Mouse (Mus musculus): ENCODE results near the gene Tmed9. TPM values are rescaled to one million over a fixed set of nuclear protein-coding genes. Genes with fewer than 3 reads are reported as not detected.
A peak's percentile ranks its signal among the peaks of the same experiment; 100 is the strongest.
"Not testable (repeated sequence)": the region's sequence is repeated elsewhere in the genome, so short reads cannot be mapped to it uniquely, and the experiment has no call there.

Tmed9 gene
- polyA plus RNA-seq, 1 experiment from 2014 or later: 166 TPM

DNA sequence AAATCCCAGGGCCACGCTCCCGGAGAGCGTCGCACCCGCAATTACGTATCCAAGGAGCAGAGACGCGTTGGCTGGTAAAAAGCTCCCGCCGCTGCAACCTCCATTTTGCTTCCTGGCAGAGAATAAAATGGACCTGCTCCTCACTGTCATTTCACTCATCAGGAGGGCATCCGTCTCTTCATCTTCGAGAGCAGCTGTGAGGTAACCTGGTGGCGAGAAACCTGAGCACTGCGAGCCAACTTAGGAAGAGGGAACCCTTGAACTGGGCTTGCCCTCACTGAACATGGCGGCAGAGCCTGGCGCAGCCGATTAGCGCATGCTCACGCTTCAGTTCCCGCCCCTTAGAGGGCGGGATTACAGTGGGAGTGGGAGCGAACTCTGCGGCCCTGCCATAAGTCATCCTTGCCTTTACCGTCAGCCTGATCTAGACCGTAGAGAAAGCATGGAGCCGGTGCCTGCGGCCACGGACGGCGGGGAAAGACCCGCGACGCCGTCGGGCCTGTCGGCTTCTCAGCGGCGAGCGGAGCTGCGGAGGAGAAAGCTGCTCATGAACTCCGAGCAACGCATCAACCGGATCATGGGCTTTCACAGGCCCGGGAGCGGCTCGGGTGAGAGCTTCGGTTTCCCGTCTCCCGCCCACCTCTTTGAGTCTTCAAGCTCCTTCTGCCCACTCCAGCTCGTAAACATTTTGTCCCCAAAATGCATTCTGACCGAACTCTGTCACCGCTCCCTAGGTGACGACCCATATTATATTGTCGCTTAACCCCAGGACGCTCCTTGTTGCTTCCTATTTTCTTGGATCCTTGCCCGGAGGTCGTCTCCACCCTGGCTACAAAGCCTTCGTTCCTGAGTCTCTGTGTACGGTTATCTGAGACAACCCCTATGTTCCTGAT lies 49.4 kb downstream of the Tmed9 start, which contains the start of gene Caml:
Gene Caml (plus strand): TSS at position 357 of the 893 bp plus-strand sequence.
- no peaks in the 10 kb centered on the region for H3K27me3 ChIP-seq
- H3K36me3 ChIP-seq: peaks cover 29% of the 10 kb centered on the region
- H3K4me1 ChIP-seq: peaks cover 23% of the 10 kb centered on the region
- H3K4me2 ChIP-seq (replicated peaks): peak within 1 kb of the TSS; percentile 87
- WGBS: under 1% methylated on average over 59 of the region's 59 CpGs
- H3K9ac ChIP-seq: peak within 1 kb of the TSS; percentile 80
- peak; percentile 98 for ATAC-seq (ENCODE audit: low FRiP score, low read depth)
- H3K4me3 ChIP-seq: peak within 1 kb of the TSS; percentile 70
- no peaks in the 10 kb centered on the region for H3K9me3 ChIP-seq
- H3K27ac ChIP-seq: peak within 1 kb of the TSS; percentile 75

DNA sequence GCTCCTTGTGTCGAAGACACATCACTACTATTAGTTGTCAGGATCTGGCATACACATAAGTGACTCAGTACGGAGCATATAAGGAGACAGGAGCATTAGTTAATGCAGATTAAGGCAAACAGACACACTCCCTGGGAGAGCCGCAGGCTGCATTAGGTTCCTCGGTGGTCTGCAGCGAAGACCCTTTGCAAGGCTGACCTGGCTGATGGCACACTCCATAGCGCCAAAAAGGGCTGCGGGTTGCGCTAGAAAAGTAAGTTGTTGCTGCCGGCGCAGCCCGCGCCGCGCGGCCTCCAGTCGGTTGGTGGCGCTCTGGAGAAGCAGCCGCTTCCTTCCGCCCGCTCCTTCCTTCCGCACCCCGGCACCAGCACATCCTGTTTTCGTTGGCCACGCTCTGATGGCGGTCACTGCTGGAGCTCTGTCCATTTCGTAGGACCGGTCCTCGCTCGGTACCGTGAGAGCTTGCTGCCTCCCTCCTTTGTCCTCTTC lies 61.2 kb downstream of the Tmed9 start, which contains the start of gene Ddx46:
Gene Ddx46 (plus strand): TSS at position 389 of the 489 bp plus-strand sequence.
- Histone ChIP-seq H3K9ac (peak within 1 kb of the TSS; percentile 94), H3K4me2 (replicated peaks) (peak within 1 kb of the TSS; percentile 89), H3K9me3 (no peaks in the 10 kb centered on the region), H3K4me3 (peak within 1 kb of the TSS; percentile 99), H3K27me3 (no peaks in the 10 kb centered on the region), H3K27ac (peak within 1 kb of the TSS; percentile 10; the same call in 1 of the 2 replicates), H3K4me1 (peaks cover 17% of the 10 kb centered on the region), H3K36me3 (peaks cover 55% of the 10 kb centered on the region)
- 6% methylated on average over 30 of the region's 30 CpGs for WGBS
- peak; percentile 90 for ATAC-seq (ENCODE audit: low FRiP score, low read depth)

DNA sequence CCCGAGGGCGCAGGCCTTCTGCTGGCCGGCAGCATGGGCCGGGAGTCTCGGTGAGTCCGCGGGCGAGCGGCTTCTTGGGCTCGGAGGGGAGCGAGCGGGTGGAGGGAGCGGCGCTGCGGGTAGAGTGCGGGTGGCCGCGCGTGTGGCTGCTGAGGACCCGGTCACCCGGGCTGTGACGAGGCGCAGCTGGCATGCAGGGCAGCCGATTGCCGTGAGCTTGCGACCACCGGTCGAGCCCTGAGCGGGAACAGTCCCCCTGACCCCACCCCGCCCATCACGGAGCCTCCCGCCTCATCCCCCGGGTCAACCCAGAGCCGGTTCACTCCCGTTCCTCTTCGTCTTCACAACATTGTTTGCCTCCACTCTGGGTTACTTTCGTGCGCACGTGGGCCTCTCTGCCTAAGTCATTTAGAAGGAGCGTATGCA lies 61.6 kb downstream of the Tmed9 start:
- no peaks in the 10 kb centered on the region for H3K27me3 ChIP-seq
- peak overlapping the region; percentile 99 for H3K4me3 ChIP-seq
- H3K36me3 ChIP-seq: peaks cover 56% of the 10 kb centered on the region
- no peaks in the 10 kb centered on the region for H3K9me3 ChIP-seq
- peak; percentile 73 for ATAC-seq (ENCODE audit: low FRiP score, low read depth)
- peak overlapping the region; percentile 94 for H3K9ac ChIP-seq
- peak overlapping the region; percentile 89 for H3K4me2 ChIP-seq (replicated peaks)
- under 1% methylated on average over 26 of the region's 40 CpGs for WGBS
- peaks cover 17% of the 10 kb centered on the region for H3K4me1 ChIP-seq
- H3K27ac ChIP-seq: no peak overlapping the region; the same call in 1 of the 2 replicates

DNA sequence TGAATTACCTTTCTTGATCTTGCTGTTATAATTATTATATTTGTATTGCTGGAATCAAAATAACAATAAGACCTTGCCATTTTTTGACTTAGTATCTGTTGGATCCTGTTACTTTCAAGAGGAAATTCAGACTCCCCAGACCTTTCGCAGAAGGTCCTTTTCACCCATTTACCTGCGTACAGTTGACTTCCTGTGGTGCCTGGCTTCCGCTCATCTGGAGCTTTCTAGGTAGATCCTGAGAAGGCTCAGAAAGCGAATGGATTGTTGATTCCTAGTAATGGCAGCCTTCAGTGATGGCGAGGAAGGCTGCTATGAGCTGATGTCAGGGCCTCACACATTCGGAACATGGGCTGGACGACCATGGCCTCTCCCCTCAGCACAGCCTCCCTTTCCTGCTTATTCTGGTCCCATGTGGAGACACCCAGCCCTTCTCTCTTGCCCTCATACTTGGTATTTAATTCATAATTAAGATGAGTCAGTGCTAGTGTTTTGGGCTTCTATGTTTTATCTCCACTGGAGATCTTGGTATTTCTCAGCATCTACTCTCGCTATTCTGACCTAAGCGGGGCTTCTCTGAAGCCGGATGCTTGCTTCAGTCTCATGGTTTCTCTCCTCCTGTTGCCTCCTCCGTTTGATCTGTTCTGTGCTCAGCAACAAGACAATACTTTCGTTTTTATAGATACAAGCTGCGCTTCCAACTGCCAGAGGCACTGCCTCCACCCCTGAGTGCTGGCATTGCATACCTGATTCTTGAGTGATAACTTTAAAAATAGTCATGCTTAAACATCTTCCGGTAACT lies 62.9 kb downstream of the Tmed9 start:
- 91% methylated on average over 14 of the region's 14 CpGs for WGBS
- Histone ChIP-seq H3K9ac (no peak overlapping the region), H3K36me3 (peaks cover 55% of the 10 kb centered on the region), H3K4me1 (peaks cover 17% of the 10 kb centered on the region), H3K9me3 (no peaks in the 10 kb centered on the region), H3K4me2 (replicated peaks) (peak overlapping the region; percentile 89), H3K4me3 (peak overlapping the region; percentile 99), H3K27ac (no peak overlapping the region), H3K27me3 (no peaks in the 10 kb centered on the region)
- ATAC-seq (ENCODE audit: low FRiP score, low read depth): no peak

DNA sequence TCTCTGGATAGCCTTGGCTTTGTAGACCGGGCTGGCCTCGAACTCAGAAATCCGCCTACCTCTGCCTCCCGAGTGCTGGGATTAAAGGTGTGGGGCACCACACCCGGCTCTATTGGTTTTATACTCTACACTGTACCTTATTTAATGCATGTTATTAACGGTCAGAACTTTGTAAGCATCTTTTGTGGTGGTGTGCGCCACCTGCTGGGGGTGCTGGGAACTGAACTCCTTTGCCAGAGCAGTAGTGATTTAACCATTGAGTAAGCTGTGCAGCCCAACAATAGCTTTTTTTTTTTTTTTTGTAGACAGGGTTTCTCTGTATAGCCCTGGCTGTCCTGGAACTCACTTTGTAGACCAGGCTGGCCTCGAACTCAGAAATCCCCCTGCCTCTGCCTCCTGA lies 66.9 kb downstream of the Tmed9 start:
- 52% methylated on average over 8 of the region's 8 CpGs for WGBS
- H3K9ac ChIP-seq; H3K4me2 ChIP-seq (replicated peaks); H3K27ac ChIP-seq; ATAC-seq (ENCODE audit: low FRiP score, low read depth); H3K4me3 ChIP-seq; H3K27me3 ChIP-seq; H3K9me3 ChIP-seq: not testable (repeated sequence)
- Histone ChIP-seq H3K36me3 (peaks cover 52% of the 10 kb centered on the region), H3K4me1 (peaks cover 12% of the 10 kb centered on the region)

DNA sequence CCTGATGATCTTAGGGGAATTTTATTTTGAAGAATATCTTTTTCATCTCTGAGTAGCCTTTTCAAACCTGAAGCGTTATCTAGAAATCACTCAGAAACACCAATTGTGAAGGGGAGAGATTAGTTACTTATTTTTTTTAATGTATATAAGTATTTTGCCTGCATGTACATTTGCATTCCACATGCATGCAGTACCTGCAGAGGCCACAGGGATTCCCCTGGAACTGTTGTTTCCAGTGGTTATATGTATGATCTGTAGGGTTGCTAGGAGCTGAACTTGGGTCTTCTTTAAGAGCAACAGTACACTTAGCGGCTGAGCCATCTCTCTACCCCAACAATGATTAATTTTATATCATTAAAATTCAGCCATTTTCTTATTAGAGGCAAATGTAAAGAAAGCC lies 71.0 kb downstream of the Tmed9 start:
- WGBS: 95% methylated on average over 2 of the region's 2 CpGs
- Histone ChIP-seq H3K9me3 (no peaks in the 10 kb centered on the region), H3K4me2 (replicated peaks) (no peak overlapping the region), H3K4me1 (no peaks in the 10 kb centered on the region), H3K36me3 (peaks cover 72% of the 10 kb centered on the region), H3K4me3 (no peak overlapping the region), H3K27me3 (no peaks in the 10 kb centered on the region), H3K27ac (no peak overlapping the region), H3K9ac (no peak overlapping the region)
- no peak for ATAC-seq (ENCODE audit: low FRiP score, low read depth)

Other genes starting within 250 kb of the Tmed9 start
- gene Mxd3, start 243.9 kb upstream of the Tmed9 start, polyA plus RNA-seq (2015; fragmentation: Nextera tagmentation; extraction: Ambion mirVana): 40.9 and 41.0 TPM in 2 replicates
- gene Lman2, start 210.9 kb upstream of the Tmed9 start, polyA plus RNA-seq (2015; fragmentation: Nextera tagmentation; extraction: Ambion mirVana): 93.9 and 94.0 TPM in 2 replicates
- 1.3 and 1.5 TPM in 2 replicates for gene Rgs14, start 204.0 kb upstream of the Tmed9 start, polyA plus RNA-seq (2015; fragmentation: Nextera tagmentation; extraction: Ambion mirVana)
- 0.06 TPM in 1 of 2 replicates, not detected in the other for gene Slc34a1, start 175.5 kb upstream of the Tmed9 start, polyA plus RNA-seq (2015; fragmentation: Nextera tagmentation; extraction: Ambion mirVana)
- 0.29 TPM in 1 of 2 replicates, not detected in the other for gene Pfn3, start 158.5 kb upstream of the Tmed9 start, polyA plus RNA-seq (2015; fragmentation: Nextera tagmentation; extraction: Ambion mirVana)
- gene F12, start 146.9 kb upstream of the Tmed9 start, polyA plus RNA-seq (2015; fragmentation: Nextera tagmentation; extraction: Ambion mirVana): 0.08 and 0.51 TPM in 2 replicates
- 48.1 and 50.1 TPM in 2 replicates for gene Grk6, start 128.7 kb upstream of the Tmed9 start, polyA plus RNA-seq (2015; fragmentation: Nextera tagmentation; extraction: Ambion mirVana)
- gene Prr7, start 109.5 kb upstream of the Tmed9 start, polyA plus RNA-seq (2015; fragmentation: Nextera tagmentation; extraction: Ambion mirVana): 0.79 and 0.87 TPM in 2 replicates
- 297 and 304 TPM in 2 replicates for gene Dbn1, start 85.6 kb upstream of the Tmed9 start, polyA plus RNA-seq (2015; fragmentation: Nextera tagmentation; extraction: Ambion mirVana)
- gene Pdlim7, start 60.1 kb upstream of the Tmed9 start, polyA plus RNA-seq (2015; fragmentation: Nextera tagmentation; extraction: Ambion mirVana): 175 and 181 TPM in 2 replicates
- 2.3 and 2.9 TPM in 2 replicates for gene Dok3, start 44.4 kb upstream of the Tmed9 start, polyA plus RNA-seq (2015; fragmentation: Nextera tagmentation; extraction: Ambion mirVana)
- 71.4 and 73.4 TPM in 2 replicates for gene Ddx41, start 37.1 kb upstream of the Tmed9 start, polyA plus RNA-seq (2015; fragmentation: Nextera tagmentation; extraction: Ambion mirVana)
- 50.7 and 52.8 TPM in 2 replicates for gene Fam193b, start 2.6 kb upstream of the Tmed9 start, polyA plus RNA-seq (2015; fragmentation: Nextera tagmentation; extraction: Ambion mirVana)
- 34.8 and 37.3 TPM in 2 replicates for gene B4galt7, start 26.2 kb downstream of the Tmed9 start, polyA plus RNA-seq (2015; fragmentation: Nextera tagmentation; extraction: Ambion mirVana)
- gene Caml, start 49.3 kb downstream of the Tmed9 start, polyA plus RNA-seq (2015; fragmentation: Nextera tagmentation; extraction: Ambion mirVana): 71.8 and 77.7 TPM in 2 replicates
- 38.8 and 39.9 TPM in 2 replicates for gene Ddx46, start 61.3 kb downstream of the Tmed9 start, polyA plus RNA-seq (2015; fragmentation: Nextera tagmentation; extraction: Ambion mirVana)
- 65.9 and 66.4 TPM in 2 replicates for gene B230219D22Rik, start 119.4 kb downstream of the Tmed9 start, polyA plus RNA-seq (2015; fragmentation: Nextera tagmentation; extraction: Ambion mirVana)
- gene Txndc15, start 140.9 kb downstream of the Tmed9 start, polyA plus RNA-seq (2015; fragmentation: Nextera tagmentation; extraction: Ambion mirVana): 109 and 113 TPM in 2 replicates
- gene Pcbd2, start 153.6 kb downstream of the Tmed9 start, polyA plus RNA-seq (2015; fragmentation: Nextera tagmentation; extraction: Ambion mirVana): 40.2 and 49.8 TPM in 2 replicates
- 0.14 TPM in 1 of 2 replicates, not detected in the other for gene Catsper3, start 210.8 kb downstream of the Tmed9 start, polyA plus RNA-seq (2015; fragmentation: Nextera tagmentation; extraction: Ambion mirVana)

All from limb, embryonic 13.5 days (tissue).